Mouse (Mus musculus) fibroblast of lung, adult 2 months (primary cell): ENCODE data around the gene Lysmd2.
"Not testable (repeated sequence)": the region's sequence is repeated elsewhere in the genome, so short reads cannot be mapped to it uniquely, and the experiment has no call there.

Experiments
- DNase-seq: peaks from one replicate; pipeline ENCODE4 v3.0.0-alpha.2; 2011; ENCODE audit warnings: low read depth

Lysmd2 gene

DNA sequence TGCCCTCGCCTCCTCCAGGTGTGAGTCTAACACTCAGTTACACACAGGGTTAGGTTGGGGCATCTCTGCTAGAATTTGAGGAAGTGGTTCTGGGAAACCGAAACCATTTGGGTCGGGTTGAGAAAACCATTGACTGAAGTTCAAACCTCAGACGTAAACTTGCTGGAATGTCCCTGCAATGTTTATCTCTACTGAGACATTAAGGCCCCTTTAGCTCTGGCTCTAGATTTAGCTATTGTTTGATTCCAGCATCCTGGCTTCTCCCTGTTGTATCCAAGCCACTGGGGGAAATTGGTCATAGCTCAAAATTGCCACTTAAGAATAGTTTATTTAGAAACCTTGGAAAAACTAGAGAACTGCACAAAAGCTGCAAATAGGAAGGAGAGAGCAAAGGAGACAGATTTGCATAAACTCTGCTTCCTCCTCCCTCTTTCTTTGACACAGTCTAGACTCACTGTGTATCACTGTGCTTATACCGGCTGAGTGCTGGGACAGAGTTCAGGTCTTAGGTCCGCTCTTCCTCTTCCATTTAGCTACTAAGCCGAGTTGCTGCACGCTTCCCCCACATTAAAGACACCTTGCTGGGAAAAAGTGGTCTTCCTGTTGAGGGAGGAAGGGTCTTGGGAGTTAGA is 5.4 kb downstream of the Lysmd2 start:
- no peak for DNase-seq

DNA sequence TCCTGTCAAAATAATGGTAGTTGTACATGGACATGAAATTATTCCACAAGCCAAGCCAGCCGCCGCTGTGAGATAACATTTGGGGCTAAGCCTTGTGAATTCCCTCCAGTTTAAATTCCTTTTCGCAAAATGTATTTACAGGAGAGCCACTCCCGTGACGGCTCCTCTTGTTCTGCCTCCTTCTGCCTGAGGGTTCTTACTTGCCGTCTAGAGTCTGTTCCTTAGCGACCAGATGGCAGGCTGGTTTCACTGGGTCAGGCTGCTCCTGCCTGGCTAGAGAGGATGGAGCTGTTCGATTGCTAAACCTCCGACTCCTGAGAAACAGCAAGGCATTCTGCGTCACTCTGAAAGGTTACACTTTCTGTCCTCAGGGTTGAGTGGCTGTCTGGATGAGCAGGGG is 6.6 kb downstream of the Lysmd2 start:
- no peak for DNase-seq

DNA sequence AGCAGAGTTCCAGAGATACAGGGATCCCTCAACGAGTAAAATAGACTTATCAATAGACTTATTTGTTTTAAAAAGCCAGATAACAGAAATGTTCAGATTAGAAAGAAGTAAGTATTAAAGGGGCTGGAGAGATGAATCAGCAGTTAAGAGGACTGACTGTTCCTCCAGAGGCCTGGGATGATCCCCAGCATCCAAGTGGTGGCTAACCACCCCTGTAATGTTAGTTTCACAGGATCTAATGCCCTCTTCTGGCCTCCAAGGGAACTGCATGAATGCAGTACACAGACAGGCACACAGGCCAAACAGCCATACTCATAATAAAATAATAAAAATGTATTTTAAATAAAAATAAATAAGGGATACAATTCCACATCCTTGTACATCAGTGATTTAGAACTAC is 7.4 kb downstream of the Lysmd2 start:
- DNase-seq, result no peak

DNA sequence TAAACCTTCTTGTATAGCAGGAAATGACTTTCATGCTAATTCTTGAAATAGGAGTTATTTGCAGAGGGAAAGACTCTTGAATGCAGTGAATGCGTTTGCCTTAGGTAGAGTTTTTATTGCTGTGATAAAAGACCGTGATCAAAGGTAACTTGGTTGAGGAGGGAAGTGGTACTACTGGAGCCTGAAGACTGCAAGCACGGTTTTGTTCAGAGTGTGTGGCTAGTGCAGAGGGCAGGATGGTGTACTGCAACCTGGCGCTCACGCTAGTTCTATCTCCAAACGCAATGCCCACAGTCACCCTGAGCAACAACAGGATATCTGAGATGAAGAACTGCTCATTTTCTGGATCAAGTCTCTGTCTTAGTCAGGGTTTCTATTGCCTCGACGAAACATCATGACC is 8.1 kb downstream of the Lysmd2 start:
- no peak for DNase-seq

DNA sequence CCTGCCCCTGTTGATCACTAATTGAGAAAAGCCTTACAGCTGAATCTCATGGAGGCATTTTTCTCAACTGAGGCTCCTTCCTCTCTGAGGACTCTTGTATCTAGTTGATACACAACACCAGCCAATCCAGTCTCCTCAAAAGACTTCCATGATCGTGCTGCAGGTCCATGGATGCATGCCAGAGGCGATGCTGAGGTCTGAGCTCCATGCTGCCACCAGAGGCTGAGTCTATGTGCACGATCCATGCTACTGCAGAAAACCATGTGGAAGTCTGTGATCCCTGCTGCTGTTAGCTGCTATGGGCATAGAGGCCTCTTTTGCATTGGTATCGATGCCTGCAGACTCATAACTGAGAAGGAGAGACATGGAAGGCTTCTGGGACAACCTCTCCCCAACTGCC is 8.7 kb downstream of the Lysmd2 start:
- DNase-seq, result no peak

DNA sequence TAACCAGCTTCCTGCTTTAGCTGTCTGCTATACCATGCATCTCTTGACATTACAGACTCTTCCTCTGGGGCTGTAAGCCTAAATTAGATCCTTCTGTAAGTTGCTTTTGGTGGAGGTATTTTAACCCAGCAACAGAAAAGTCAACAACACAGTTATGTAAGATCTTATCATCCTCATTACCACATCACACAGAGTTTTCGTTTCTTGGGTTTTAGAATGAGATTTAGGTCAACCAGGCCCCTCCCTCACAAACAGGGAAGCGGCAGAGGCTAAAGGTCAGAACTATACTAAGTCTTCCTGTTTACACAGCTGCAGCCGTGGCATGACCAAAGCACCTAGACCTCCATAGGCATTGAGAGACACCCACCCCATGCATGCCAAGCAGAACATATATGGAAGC is 19.9 kb downstream of the Lysmd2 start:
- DNase-seq, result no peak

DNA sequence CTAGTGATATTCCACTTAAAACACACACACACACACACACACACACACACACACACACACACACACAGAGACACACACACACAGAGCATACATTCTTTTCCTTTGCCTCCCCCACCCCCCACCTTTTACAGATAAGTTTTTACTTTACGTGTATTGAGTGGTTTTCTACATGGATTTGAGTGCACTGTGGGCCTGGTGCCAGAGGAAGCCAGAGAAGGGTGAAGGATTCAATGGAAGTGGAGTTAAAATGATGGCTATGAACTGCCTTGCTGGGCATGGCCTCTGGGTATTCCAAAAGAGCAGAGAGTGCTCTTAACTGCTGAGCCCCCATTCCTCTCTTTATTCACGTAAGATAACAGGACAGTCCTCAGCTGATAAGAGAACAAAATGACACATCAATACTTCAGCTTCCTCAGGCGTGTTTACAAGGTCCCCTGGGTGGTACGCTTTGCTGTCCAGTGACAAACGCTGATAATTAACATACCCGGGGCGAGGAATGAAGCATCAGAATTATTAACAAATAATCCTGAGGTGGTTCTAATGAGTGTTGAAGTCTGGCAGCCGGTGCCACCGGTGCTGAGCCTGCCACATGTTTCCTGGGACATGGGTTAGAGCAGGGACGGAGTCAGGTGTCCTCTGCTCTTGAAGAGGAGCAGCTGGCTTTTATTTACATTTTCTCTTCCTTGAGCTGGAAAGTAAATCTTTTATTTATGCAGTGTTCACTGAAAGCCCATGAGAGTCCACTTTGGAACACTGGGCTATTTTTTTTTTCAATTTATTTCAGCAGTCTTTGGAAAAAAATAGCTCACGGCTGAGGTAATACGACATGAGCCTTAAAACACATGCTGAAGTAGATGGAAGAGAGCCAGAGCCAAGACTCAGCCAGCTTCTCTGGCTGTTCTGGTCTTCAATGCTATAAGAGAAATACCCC is 28.7 kb downstream of the Lysmd2 start:
- DNase-seq, result no peak

DNA sequence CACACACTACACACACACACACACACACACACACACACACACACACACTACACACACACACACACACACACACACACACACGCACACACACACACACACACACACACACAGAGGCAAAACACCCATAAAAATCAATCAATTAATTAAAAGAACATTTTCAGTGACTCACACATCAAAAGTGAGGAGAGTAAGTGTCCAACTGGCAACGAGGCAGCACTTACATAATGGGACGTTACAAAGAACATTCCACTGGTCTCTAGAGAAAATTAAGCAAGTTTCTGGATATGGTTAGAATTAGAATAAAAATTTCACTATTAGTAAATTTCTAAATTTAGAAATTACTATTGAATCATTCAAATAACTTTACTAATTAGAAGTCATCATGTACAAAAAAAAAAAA is 30.9 kb downstream of the Lysmd2 start:
- not testable (repeated sequence) for DNase-seq

DNA sequence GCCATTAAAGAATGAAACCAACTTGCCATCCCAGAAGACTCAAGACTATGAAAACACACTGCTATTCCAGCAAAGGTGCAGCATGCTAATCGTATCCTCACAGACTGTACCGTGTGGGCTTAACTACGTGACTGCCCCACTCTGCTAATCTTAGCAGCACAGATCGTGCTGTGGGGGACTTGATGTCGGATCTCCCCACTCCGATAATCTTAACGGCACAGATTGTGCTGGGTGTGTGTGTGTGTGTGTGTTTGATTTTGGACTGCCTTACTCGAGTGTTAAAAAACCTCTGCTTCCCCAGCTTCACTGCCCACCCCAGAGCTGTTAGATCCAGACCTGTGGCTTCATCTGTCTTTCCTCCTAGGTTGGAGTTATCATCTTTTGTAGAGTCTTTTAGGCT is 35.4 kb downstream of the Lysmd2 start:
- no peak for DNase-seq

DNA sequence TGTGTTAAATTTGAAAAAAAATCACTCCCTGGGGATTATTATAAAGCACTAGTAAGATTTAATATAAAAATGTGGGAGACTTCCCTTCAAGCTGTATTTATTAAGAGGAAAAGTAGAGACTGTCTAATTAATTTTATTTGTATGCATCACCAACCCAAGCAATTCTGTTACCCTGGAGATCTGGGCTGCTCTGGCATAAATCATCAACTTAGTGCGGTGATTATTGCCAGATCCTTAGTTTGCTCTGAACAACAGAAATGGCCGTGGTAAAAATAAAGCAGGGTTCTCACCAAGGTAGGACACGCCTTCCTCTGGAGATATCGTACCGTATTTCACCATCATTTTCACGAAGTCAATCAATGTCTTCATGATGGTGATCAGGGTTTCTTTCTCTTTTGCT is 39.8 kb downstream of the Lysmd2 start:
- no peak for DNase-seq

DNA sequence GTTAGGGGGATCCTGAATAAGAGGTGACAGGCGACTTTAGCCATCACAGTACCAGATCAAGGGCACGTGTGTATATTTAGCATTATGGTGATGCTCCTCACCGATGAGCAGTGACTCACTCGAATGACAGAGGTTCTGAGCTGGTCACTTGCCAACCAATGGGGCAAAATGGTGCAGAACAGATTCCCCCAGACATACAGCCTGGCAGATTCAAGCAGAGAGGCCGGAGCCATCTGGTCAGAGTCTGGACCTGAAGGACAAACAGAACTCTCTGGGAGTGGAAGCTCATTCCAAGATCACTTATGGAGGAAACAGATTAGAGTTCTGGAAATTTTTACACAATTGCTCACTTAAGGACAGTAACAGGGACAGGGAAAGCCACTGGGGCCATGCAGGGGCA is 41.1 kb downstream of the Lysmd2 start:
- no peak for DNase-seq

DNA sequence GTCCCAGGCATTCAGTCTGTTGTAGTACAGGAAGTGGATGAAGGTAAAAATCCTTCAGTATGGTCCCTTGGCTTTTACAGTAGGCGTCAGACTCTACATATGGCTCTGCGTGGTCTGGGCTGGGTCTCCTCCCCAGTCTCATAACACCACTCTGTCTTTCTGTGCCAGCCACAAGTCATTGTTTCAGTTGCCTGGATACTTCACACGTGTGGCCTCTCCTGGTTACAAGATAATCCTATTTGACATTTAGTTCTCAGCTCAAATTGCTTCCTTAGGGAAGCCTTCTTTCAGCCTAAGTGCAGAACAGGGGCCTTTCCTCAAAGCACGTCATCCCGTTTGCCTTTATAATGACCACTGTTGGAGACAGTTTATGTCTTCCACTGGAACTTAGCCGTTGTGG is 47.2 kb downstream of the Lysmd2 start:
- no peak for DNase-seq

DNA sequence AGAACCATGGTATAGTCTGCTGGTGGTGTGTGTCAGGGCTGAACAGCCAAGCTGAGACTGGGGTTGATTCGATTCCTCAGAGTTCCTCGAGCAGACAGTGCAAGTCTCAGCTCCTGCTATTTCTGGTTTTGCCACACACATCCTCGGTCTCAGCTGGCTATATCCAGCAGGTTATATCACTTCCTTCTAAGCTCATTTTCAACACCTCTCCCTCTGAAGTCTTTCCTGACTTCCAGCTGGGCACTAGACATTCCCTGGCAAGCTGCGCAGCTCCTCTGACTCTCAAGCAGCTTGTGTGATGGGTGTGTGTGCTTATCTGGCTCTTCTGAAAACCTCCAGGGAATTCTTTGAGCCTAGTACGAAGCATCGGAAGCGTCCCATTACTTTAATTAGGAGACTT is 50.7 kb downstream of the Lysmd2 start:
- DNase-seq, result no peak

DNA sequence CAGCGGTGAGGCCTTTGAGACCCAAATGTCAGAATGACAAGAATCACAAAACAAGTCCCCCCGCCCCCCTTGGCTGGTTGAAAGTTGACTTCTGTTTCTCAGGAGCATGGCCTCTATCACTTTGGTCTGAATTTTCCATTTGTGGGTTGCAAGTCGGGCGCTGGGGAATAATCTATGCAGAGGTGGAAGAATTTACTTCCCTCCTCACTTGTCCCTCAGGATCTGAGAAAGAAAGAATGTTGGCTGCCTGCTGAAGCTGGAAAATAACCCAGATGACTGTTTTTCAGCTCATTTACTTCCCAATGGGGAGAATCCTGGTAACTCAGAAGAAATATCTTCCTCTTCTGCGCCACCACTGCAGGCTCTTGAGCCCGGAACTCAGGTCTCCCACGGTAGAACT is 52.8 kb downstream of the Lysmd2 start:
- DNase-seq, result no peak

DNA sequence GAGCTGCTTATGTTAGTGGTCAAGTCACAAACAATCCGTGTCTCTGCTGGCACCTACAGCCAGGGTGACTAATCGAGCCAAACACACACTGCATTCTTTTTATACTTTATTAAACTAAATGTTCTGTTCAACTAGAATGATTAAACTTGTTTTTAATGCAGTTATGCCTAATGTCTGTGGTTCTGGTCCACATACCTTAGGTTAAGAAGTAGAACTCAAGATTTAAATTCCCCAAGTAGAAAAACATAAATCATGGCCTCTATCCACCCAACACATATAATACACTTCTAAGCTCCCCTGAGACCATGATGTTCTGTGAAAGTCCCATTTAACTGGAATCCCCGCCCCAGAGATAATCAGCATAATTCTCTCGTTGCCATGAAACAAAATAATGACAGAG is 54.1 kb downstream of the Lysmd2 start:
- no peak for DNase-seq

DNA sequence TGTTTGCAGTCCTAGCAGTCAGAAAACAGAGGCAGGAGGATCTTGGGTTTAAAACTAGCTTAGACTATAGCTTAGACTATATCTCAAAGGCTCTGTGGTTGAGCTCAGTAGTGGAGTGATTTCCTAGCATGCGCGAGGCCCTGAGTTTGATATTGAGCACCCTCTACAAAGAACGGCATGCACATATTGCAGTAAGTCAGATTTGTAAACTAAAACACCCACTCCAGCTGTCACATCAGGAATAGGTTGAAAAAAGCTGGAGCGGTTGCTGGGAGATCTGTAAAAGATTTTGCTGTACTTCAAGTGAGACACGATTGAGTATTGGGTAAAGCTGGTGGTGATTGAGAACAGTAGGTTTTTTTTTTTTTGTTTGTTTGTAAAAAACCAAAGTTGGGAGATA is 55.1 kb downstream of the Lysmd2 start:
- DNase-seq, result no peak

DNA sequence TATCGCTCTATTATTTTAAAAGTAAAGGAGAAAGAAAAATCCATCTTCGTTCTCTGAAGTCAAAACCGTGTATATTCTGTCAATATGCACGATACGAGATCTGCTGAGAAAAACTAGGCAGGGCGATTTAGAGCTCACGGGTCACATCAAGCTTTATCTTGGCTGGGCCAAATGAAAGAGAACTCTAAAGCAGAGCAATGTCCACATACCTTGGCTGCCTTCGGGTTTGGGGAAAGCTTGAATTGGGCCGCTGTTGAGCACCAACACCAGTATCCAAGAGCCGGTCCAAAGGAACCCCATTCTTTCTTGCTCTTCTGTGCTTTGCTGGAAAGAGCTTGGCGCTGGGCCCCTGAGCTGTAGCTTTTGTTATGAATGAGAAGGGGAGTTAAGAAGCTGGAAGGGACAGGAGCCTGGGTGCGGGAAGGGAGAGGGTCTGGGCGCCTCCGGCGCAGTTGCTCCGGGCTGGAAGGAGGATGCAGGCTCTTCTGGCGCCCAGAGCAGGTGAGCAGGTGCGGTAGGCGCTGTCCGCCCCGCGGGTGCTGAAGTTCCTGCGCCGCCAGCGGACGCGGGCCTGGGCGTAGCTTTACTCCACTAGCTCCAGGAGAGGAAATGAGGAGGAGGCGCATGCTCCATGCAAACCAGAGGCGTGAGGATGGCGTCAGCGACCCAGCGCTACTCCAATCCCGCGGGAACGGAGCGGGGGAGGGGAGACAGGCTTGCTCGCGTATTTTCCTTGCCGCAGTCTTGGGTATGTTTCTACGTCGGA is 58.1 kb downstream of the Lysmd2 start, which contains the start of gene Scg3:
TSS of gene Scg3 (minus strand) at position 631 of the 766 bp plus-strand sequence.
- no peak for DNase-seq

DNA sequence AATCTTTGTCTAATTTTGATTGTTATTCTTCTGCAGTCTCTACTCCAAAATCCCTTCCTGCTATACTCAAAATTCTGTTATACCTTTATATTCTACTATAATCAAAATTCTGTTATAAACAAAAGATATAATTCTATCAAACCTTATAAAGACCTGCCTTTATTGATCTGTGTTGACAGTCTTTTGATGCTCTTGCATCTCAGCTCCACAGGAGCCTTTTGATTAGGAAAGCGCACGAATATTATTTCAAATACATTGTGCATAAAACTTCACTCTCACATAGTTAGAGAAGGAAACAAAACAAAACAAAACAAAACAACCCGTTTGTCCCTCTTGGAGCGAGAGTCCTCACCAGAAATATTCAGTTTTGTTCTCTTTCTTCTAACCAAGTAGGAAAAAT is 58.8 kb downstream of the Lysmd2 start:
- DNase-seq, result no peak

DNA sequence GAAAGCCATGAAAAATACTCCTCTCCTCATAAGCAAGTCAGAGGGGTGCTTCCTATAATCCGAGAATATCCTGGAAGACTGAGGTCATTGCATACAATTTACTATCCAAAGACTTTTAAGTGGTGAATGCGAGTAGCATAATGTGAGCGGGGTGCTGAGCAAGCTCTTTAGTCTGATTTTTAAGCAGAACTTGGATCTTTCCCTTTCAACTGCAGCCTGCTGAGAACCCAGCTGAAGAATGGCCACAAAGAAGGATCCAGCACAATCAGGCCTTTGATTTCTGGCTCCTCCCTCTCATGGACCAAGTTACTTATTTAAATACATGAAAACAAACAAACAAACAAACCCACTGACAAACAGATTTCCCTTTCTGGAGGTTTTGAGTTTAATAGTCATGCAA is 59.2 kb downstream of the Lysmd2 start:
- no peak for DNase-seq
